Mouse (Mus musculus): ENCODE measurements at regions not wholly inside any gene's neighbourhood (a gene's known extent, or its start where the extent isn't known, plus 50 kb on each side); places are given as distances from the start of the nearest gene placed in this dataset.

DNA sequence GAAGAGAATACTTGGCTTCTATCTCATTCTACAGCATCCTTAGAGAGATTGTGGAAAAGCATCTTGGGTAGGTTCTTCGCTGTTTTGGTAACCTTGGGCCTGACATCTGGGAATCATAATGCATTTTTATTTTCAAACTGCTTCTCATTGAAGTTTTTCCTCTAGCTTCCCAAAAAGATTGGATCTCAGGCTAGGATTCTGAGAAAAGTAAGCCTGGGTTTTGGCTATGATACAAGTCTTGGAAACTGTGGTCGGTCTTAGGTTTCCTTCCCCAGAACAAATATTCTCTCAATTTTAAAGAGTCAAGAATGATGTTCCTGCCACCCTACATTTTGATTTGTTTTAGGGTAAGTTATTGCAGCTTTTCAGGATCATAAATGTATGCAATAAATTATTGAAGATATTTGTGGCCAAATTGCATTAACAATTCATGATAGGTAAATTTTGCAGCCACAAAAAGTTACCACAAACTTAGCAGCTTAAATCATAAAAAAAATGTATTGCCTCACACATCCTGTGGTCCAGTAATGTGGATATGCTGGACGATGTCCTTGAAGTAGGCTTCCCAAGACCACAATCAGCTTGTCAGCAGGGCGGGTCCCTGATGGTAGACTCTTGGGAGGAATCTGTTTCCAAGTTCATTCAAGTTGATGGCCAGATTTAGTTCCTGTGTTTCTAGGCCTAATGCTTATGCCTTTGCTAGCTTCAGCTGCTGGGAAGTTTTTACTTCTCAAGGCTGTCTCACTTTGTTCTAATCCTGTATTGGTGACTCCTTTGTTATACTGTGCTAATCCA is 257.6 kb upstream of the Adamts5 start:
- WGBS: 76% methylated on average over 4 of the region's 4 CpGs
- Histone ChIP-seq H3K9me3 (no peaks in the 10 kb centered on the region), H3K27ac (no peak overlapping the region), H3K9ac (no peak overlapping the region), H3K4me1 (no peaks in the 10 kb centered on the region), H3K4me2 (no peak overlapping the region), H3K27me3 (replicated peaks) (no peaks in the 10 kb centered on the region), H3K4me3 (replicated peaks) (no peak overlapping the region), H3K36me3 (no peaks in the 10 kb centered on the region)
- ATAC-seq (ENCODE audit: insufficient read depth, low FRiP score, low read depth): no peak

GRCm38 (mm10) chr16:86138171-86138570 is 236.5 kb upstream of the Adamts5 start:
- H3K4me1 ChIP-seq: no peaks in the 10 kb centered on the region
- H3K9ac ChIP-seq: no peak overlapping the region
- no peak overlapping the region for H3K4me2 ChIP-seq
- 60% methylated on average over 3 of the region's 3 CpGs for WGBS
- no peak overlapping the region for H3K4me3 ChIP-seq (replicated peaks)
- no peaks in the 10 kb centered on the region for H3K9me3 ChIP-seq
- H3K27me3 ChIP-seq (replicated peaks): no peaks in the 10 kb centered on the region
- no peak overlapping the region for H3K27ac ChIP-seq
- no peak for ATAC-seq (ENCODE audit: insufficient read depth, low FRiP score, low read depth)
- no peaks in the 10 kb centered on the region for H3K36me3 ChIP-seq

GRCm38 (mm10) chr16:86136169-86136568 is 234.5 kb upstream of the Adamts5 start:
- Histone ChIP-seq H3K27ac (no peak overlapping the region), H3K4me2 (no peak overlapping the region), H3K9me3 (no peaks in the 10 kb centered on the region), H3K36me3 (no peaks in the 10 kb centered on the region), H3K4me1 (no peaks in the 10 kb centered on the region), H3K27me3 (replicated peaks) (no peaks in the 10 kb centered on the region), H3K4me3 (replicated peaks) (no peak overlapping the region), H3K9ac (no peak overlapping the region)
- no peak for ATAC-seq (ENCODE audit: insufficient read depth, low FRiP score, low read depth)
- 70% methylated on average over 3 of the region's 3 CpGs for WGBS

- Histone ChIP-seq H3K27ac (no peak overlapping the region), H3K9me3 (no peaks in the 10 kb centered on the region), H3K27me3 (replicated peaks) (no peaks in the 10 kb centered on the region), H3K4me2 (no peak overlapping the region), H3K36me3 (no peaks in the 10 kb centered on the region), H3K4me1 (no peaks in the 10 kb centered on the region), H3K4me3 (replicated peaks) (no peak overlapping the region), H3K9ac (no peak overlapping the region)
- ATAC-seq (ENCODE audit: insufficient read depth, low FRiP score, low read depth): no peak
- 84% methylated on average over 4 of the region's 4 CpGs for WGBS
Observed at GRCm38 (mm10) chr16:86127391-86127790, 225.8 kb upstream of the Adamts5 start.

- Histone ChIP-seq H3K9me3 (no peaks in the 10 kb centered on the region), H3K27ac (no peak overlapping the region), H3K36me3 (no peaks in the 10 kb centered on the region), H3K4me1 (no peaks in the 10 kb centered on the region), H3K4me2 (no peak overlapping the region), H3K27me3 (replicated peaks) (no peaks in the 10 kb centered on the region), H3K9ac (no peak overlapping the region), H3K4me3 (replicated peaks) (no peak overlapping the region)
- ATAC-seq (ENCODE audit: insufficient read depth, low FRiP score, low read depth): no peak
- WGBS: 52% methylated on average over 1 of the region's 1 CpGs
Observed at GRCm38 (mm10) chr16:86124182-86124581, 222.6 kb upstream of the Adamts5 start.

DNA sequence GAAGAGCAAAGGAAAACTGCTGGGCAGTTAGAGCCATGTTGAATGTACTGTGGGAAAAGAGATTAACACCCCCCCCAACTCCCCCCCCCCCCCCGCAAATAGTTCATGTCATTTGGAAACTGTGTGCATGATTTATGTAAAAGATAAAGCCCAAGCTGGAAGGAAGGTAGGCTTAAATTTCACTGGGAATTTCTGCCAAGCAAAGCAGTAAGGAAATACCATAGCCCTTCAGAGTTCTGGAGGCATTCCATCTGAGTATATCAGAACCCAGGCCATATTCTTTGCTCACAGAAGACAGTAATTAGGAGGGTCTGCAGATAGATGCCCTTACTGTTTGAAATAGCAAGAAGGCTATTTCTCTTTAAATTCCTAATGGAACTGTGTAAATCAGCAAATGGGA is 221.3 kb upstream of the Adamts5 start:
- Histone ChIP-seq H3K4me1 (no peaks in the 10 kb centered on the region), H3K27ac (no peak overlapping the region), H3K27me3 (replicated peaks) (no peaks in the 10 kb centered on the region), H3K4me2 (no peak overlapping the region), H3K9ac (no peak overlapping the region), H3K9me3 (no peaks in the 10 kb centered on the region), H3K36me3 (no peaks in the 10 kb centered on the region), H3K4me3 (replicated peaks) (no peak overlapping the region)
- ATAC-seq (ENCODE audit: insufficient read depth, low FRiP score, low read depth): no peak
- WGBS: 21% methylated on average over 1 of the region's 1 CpGs

- no peaks in the 10 kb centered on the region for H3K4me1 ChIP-seq
- H3K36me3 ChIP-seq: no peaks in the 10 kb centered on the region
- no peak for ATAC-seq (ENCODE audit: insufficient read depth, low FRiP score, low read depth)
- H3K4me2 ChIP-seq: no peak overlapping the region
- no peaks in the 10 kb centered on the region for H3K27me3 ChIP-seq (replicated peaks)
- no peaks in the 10 kb centered on the region for H3K9me3 ChIP-seq
- H3K9ac ChIP-seq: no peak overlapping the region
- no peak overlapping the region for H3K27ac ChIP-seq
- H3K4me3 ChIP-seq (replicated peaks): no peak overlapping the region
Observed at GRCm38 (mm10) chr16:86117959-86118358, 216.3 kb upstream of the Adamts5 start.

GRCm38 (mm10) chr16:86115587-86116376 is 214.2 kb upstream of the Adamts5 start:
- H3K4me2 ChIP-seq: no peak overlapping the region
- H3K27ac ChIP-seq: no peak overlapping the region
- no peaks in the 10 kb centered on the region for H3K36me3 ChIP-seq
- ATAC-seq (ENCODE audit: insufficient read depth, low FRiP score, low read depth): no peak
- H3K27me3 ChIP-seq (replicated peaks): no peaks in the 10 kb centered on the region
- WGBS: 72% methylated on average over 2 of the region's 2 CpGs
- no peaks in the 10 kb centered on the region for H3K4me1 ChIP-seq
- no peak overlapping the region for H3K4me3 ChIP-seq (replicated peaks)
- H3K9me3 ChIP-seq: no peaks in the 10 kb centered on the region
- no peak overlapping the region for H3K9ac ChIP-seq

- no peak for ATAC-seq (ENCODE audit: insufficient read depth, low FRiP score, low read depth)
- no peaks in the 10 kb centered on the region for H3K4me1 ChIP-seq
- H3K27ac ChIP-seq: no peak overlapping the region
- H3K36me3 ChIP-seq: no peaks in the 10 kb centered on the region
- H3K9me3 ChIP-seq: no peaks in the 10 kb centered on the region
- no peak overlapping the region for H3K4me2 ChIP-seq
- no peaks in the 10 kb centered on the region for H3K27me3 ChIP-seq (replicated peaks)
- H3K9ac ChIP-seq: no peak overlapping the region
- no peak overlapping the region for H3K4me3 ChIP-seq (replicated peaks)
- WGBS: 83% methylated on average over 2 of the region's 2 CpGs
Observed at GRCm38 (mm10) chr16:86094461-86094860, 192.8 kb upstream of the Adamts5 start.

GRCm38 (mm10) chr16:86090175-86090574 is 188.5 kb upstream of the Adamts5 start:
- Histone ChIP-seq H3K4me1 (no peaks in the 10 kb centered on the region), H3K9me3 (no peaks in the 10 kb centered on the region), H3K9ac (no peak overlapping the region), H3K4me3 (replicated peaks) (no peak overlapping the region), H3K27ac (no peak overlapping the region), H3K27me3 (replicated peaks) (no peaks in the 10 kb centered on the region), H3K36me3 (no peaks in the 10 kb centered on the region), H3K4me2 (no peak overlapping the region)
- 87% methylated on average over 6 of the region's 6 CpGs for WGBS
- ATAC-seq (ENCODE audit: insufficient read depth, low FRiP score, low read depth): no peak

- H3K4me1 ChIP-seq: no peaks in the 10 kb centered on the region
- 70% methylated on average over 3 of the region's 3 CpGs for WGBS
- no peaks in the 10 kb centered on the region for H3K36me3 ChIP-seq
- H3K27ac ChIP-seq: no peak overlapping the region
- H3K4me3 ChIP-seq (replicated peaks): no peak overlapping the region
- no peaks in the 10 kb centered on the region for H3K9me3 ChIP-seq
- H3K4me2 ChIP-seq: no peak overlapping the region
- no peaks in the 10 kb centered on the region for H3K27me3 ChIP-seq (replicated peaks)
- no peak for ATAC-seq (ENCODE audit: insufficient read depth, low FRiP score, low read depth)
- no peak overlapping the region for H3K9ac ChIP-seq
Observed at GRCm38 (mm10) chr16:86087421-86087820, 185.8 kb upstream of the Adamts5 start.

DNA sequence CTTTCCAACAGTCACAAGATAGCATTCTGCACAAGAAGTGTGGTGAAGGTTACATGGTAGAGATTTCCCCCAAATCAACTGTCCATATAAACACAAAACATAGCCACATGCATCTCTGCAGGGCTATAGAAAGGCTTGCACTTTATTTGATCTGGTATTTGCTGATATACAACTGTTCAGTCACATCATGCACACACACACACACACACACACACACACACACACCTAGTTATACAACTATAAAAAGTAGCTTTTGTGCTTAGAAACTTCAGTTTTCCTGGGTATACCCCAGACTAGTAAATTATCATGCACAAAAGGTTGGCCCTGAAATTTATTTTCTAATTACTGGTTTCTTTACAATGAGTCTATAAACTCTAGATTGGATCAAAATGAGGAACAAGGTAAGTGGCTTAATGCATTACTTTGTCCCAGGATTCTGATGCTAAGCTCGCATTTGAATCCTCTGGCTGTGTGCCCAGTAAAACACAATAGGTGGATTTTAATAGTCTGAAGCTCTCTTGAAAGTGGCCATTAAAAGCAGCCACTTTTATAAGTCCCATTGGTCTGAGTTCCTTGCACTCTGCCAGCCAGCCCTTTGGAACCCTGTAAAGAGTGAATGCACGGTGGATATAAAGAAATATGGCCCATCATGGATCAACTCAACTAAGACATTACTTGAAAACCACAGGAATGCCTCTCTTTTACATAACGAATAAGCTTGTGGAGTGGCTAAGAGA is 166.2 kb upstream of the Adamts5 start:
- no peaks in the 10 kb centered on the region for H3K36me3 ChIP-seq
- no peak overlapping the region for H3K4me2 ChIP-seq
- WGBS: 62% methylated on average over 3 of the region's 3 CpGs
- H3K27ac ChIP-seq: no peak overlapping the region
- H3K27me3 ChIP-seq (replicated peaks): no peaks in the 10 kb centered on the region
- no peak overlapping the region for H3K4me3 ChIP-seq (replicated peaks)
- H3K9me3 ChIP-seq: no peaks in the 10 kb centered on the region
- no peak overlapping the region for H3K9ac ChIP-seq
- H3K4me1 ChIP-seq: no peaks in the 10 kb centered on the region
- ATAC-seq (ENCODE audit: insufficient read depth, low FRiP score, low read depth): no peak

All from stomach, embryonic 15.5 days (tissue).